Mouse (Mus musculus) layer of hippocampus, postnatal 10 days (tissue): ENCODE measurements at regions not wholly inside any gene's neighbourhood (a gene's known extent, or its start where the extent isn't known, plus 50 kb on each side); places are given as distances from the start of the nearest gene placed in this dataset.
A peak's percentile ranks its signal among the peaks of the same experiment; 100 is the strongest.

Source experiments
- DNase-seq, 2 experiments: peaks; one replicate each; pipeline ENCODE4 v3.0.0; 2021; ENCODE audit warnings: low spot score in 2 of 2

GRCm38 (mm10) chr2:50942741-50943140 lies 206.2 kb downstream of the Rnd3 start:
- DNase-seq: no peak

- DNase-seq: no peak
Measured at GRCm38 (mm10) chr2:50932936-50933335, 216.0 kb downstream of the Rnd3 start.

- DNase-seq: no peak
Measured at GRCm38 (mm10) chr2:50921002-50921401, 227.9 kb downstream of the Rnd3 start.

- DNase-seq: peak; percentile 14 to 27
Measured at GRCm38 (mm10) chr2:50916323-50917221, 232.3 kb downstream of the Rnd3 start.

- DNase-seq: no peak
Measured at GRCm38 (mm10) chr2:50915149-50915548, 233.8 kb downstream of the Rnd3 start.

- DNase-seq: no peak
Measured at GRCm38 (mm10) chr2:50914176-50914575, 234.7 kb downstream of the Rnd3 start.

GRCm38 (mm10) chr2:50908762-50909161 lies 240.1 kb downstream of the Rnd3 start:
- DNase-seq: no peak

GRCm38 (mm10) chr2:50902701-50903100 lies 246.2 kb downstream of the Rnd3 start:
- no peak for DNase-seq

GRCm38 (mm10) chr2:50902220-50902619 lies 246.7 kb downstream of the Rnd3 start:
- DNase-seq: no peak

- DNase-seq: no peak
Measured at GRCm38 (mm10) chr2:50888992-50889391, 259.9 kb downstream of the Rnd3 start.

GRCm38 (mm10) chr2:50887954-50888353 lies 261.0 kb downstream of the Rnd3 start:
- no peak for DNase-seq

- no peak for DNase-seq
Measured at GRCm38 (mm10) chr2:50885924-50886315, 263.0 kb downstream of the Rnd3 start.

- DNase-seq: no peak
Measured at GRCm38 (mm10) chr2:50885280-50885923, 263.5 kb downstream of the Rnd3 start.

GRCm38 (mm10) chr2:50881514-50882038 lies 267.3 kb downstream of the Rnd3 start:
- DNase-seq: no peak

GRCm38 (mm10) chr2:50880806-50881205 lies 268.1 kb downstream of the Rnd3 start:
- no peak for DNase-seq

GRCm38 (mm10) chr2:50877716-50878115 lies 271.2 kb downstream of the Rnd3 start:
- DNase-seq: no peak

GRCm38 (mm10) chr2:50875072-50875471 lies 273.8 kb downstream of the Rnd3 start:
- no peak for DNase-seq

- DNase-seq: no peak
Measured at GRCm38 (mm10) chr2:50853538-50854244, 295.2 kb downstream of the Rnd3 start.

GRCm38 (mm10) chr2:50852413-50852919 lies 296.4 kb downstream of the Rnd3 start:
- DNase-seq: no peak

- no peak for DNase-seq
Measured at GRCm38 (mm10) chr2:50850071-50850470, 298.8 kb downstream of the Rnd3 start.

- no peak for DNase-seq
Measured at GRCm38 (mm10) chr2:50841881-50842280, 307.0 kb downstream of the Rnd3 start.
